Mouse (Mus musculus) MEL-GATA-1-ER (cell line): ENCODE results near the gene Prss36.
"Not testable (repeated sequence)": the region's sequence is repeated elsewhere in the genome, so short reads cannot be mapped to it uniquely, and the experiment has no call there.

Source experiments
- DNase-seq: peaks from one replicate; pipeline ENCODE4 v3.0.0-alpha.2; 2012; ENCODE audit warnings: low read depth; ENCODE audit errors: extremely low read depth

Gene Prss36

GRCm38 (mm10) chr7:127907939-127908338 is 38.6 kb downstream of the Prss36 start:
- DNase-seq = no peak

GRCm38 (mm10) chr7:127903971-127904796 is 42.3 kb downstream of the Prss36 start, which contains the start of gene Bckdk:
Gene Bckdk, plus strand, starts transcription at chr7:127904082.
- peak; percentile 74 for DNase-seq

- DNase-seq = no peak
Observed at GRCm38 (mm10) chr7:127901772-127902171, 44.8 kb downstream of the Prss36 start.

GRCm38 (mm10) chr7:127899997-127900396 is 46.5 kb downstream of the Prss36 start:
- no peak for DNase-seq

- no peak for DNase-seq
Observed at GRCm38 (mm10) chr7:127898179-127898956, 48.2 kb downstream of the Prss36 start.

GRCm38 (mm10) chr7:127897542-127897941 is 49.0 kb downstream of the Prss36 start:
- DNase-seq = no peak

GRCm38 (mm10) chr7:127896384-127896783 is 50.1 kb downstream of the Prss36 start:
- DNase-seq = no peak

GRCm38 (mm10) chr7:127895891-127896290 is 50.6 kb downstream of the Prss36 start:
- DNase-seq = not testable (repeated sequence)

- peak; percentile 96 for DNase-seq
Observed at GRCm38 (mm10) chr7:127895442-127895841, 51.1 kb downstream of the Prss36 start, which contains the start of the genes Gm21974 and Vkorc1. Gene Gm21974, minus strand, starts transcription at chr7:127895454. Gene Vkorc1, minus strand, starts transcription at chr7:127895617.

- DNase-seq = no peak
Observed at GRCm38 (mm10) chr7:127894480-127894879, 52.0 kb downstream of the Prss36 start.

- DNase-seq = no peak
Observed at GRCm38 (mm10) chr7:127890798-127891197, 55.7 kb downstream of the Prss36 start, which contains the start of gene Prss53. Gene Prss53, minus strand, starts transcription at chr7:127890970.

- DNase-seq = no peak
Observed at GRCm38 (mm10) chr7:127888821-127889220, 57.7 kb downstream of the Prss36 start.

GRCm38 (mm10) chr7:127887781-127888180 is 58.7 kb downstream of the Prss36 start:
- no peak for DNase-seq

GRCm38 (mm10) chr7:127887191-127887590 is 59.3 kb downstream of the Prss36 start:
- no peak for DNase-seq

GRCm38 (mm10) chr7:127886551-127886950 is 60.0 kb downstream of the Prss36 start:
- no peak for DNase-seq

- no peak for DNase-seq
Observed at GRCm38 (mm10) chr7:127885951-127886350, 60.6 kb downstream of the Prss36 start.
